Comparison of ENCODE assay signal across 14 mouse cellular contexts in the genomic region with DNA sequence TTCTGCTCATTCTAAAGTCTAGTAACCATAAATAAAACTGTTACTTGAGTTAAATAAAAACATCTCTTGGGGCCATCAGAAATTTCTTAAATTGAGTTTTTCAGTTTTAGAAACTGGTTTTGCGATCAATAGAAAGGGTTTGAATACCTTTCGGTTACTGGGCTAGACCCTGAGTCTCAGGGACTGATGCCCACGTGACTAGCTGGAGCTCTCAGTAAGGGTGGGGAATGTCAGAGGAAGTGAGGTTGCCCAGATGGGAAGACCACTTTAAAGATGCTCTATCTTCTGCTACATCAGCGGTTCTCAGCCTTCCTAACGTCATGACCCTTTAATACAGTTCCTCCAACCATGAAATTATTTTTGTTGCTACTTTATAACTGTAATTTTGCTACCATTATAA. TPM values are rescaled to one million over a fixed set of nuclear protein-coding genes. Genes with fewer than 3 reads are reported as not detected.
DNase-seq lines count a peak whose midpoint lies in the region; ATAC-seq and TF ChIP-seq lines count a peak whose summit lies in the region.
"Had no signal": no experiment of that assay in that cellular context is flagged by ENCODE, and none has a peak within 500 bp of the region (broad histone marks: within the 10 kb centered on the region; RNA-seq: fewer than 3 reads in every experiment).

No protein-coding gene starts in this region.

- peak overlapping the region; percentile 18; the same call in 1 of the 2 replicates for H3K4me2 ChIP-seq in liver, embryonic 12.5 days
- 0 out of 2 replicates have a peak overlapping the region, but pooled peaks have one; percentile 11 for H3K4me2 ChIP-seq in liver, embryonic 14.5 days (ENCODE audit: low read depth)

- TF ChIP-seq EP300 in liver, embryonic 14.5 days (IDR thresholded peaks at IDR 0.05; ENCODE audit: low read depth), result no peak

- 63% methylated on average over 5 of the region's 5 CpGs for WGBS in liver, embryonic 12.5 days (ENCODE audit: insufficient replicate concordance)
- WGBS in liver, embryonic 14.5 days (ENCODE audit: insufficient replicate concordance), result 51% methylated on average over 5 of the region's 5 CpGs

- TF ChIP-seq CTCF in E14TG2a.4 (conservative IDR thresholded peaks at IDR 0.05; ENCODE audit: low read length), result no peak
- no peak for TF ChIP-seq CTCF in liver, embryonic 14.5 days (IDR thresholded peaks at IDR 0.05; ENCODE audit: low read depth)

- H3K4me3 ChIP-seq in liver, embryonic 12.5 days, result no peak overlapping the region
- H3K4me3 ChIP-seq in E14TG2a.4 (replicated peaks; ENCODE audit: low read length), result peak overlapping the region; percentile 20
- no peak overlapping the region for H3K4me3 ChIP-seq in liver, embryonic 14.5 days (ENCODE audit: insufficient read depth in 1 of 2, low read depth in 2 of 2, low read length in 2 of 2)
- H3K4me3 ChIP-seq: erythroblast, embryonic 14.5 days had no signal

- no peak overlapping the region for H3K9ac ChIP-seq in liver, embryonic 12.5 days
- H3K9ac ChIP-seq in liver, embryonic 14.5 days (replicated peaks), result no peak overlapping the region
- H3K9ac ChIP-seq: embryonic facial prominence, embryonic 15.5 days; heart, embryonic 13.5 days had no signal

- H3K4me1 ChIP-seq in liver, embryonic 12.5 days, result peaks cover 7% of the 10 kb centered on the region
- peaks cover 27% of the 10 kb centered on the region for H3K4me1 ChIP-seq in E14TG2a.4 (replicated peaks; ENCODE audit: low read depth, low read length)
- peaks cover 0 to 4% of the 10 kb centered on the region in 2 experiments; a peak in 1 of 4 replicates for H3K4me1 ChIP-seq in liver, embryonic 14.5 days (replicated peaks; ENCODE audit: control insufficient read depth in 2 of 2, insufficient read depth in 2 of 2, low read length in 1 of 2)
- H3K4me1 ChIP-seq: embryonic facial prominence, embryonic 15.5 days had no signal

- H3K36me3 ChIP-seq in liver, embryonic 12.5 days, result no peaks in the 10 kb centered on the region
- H3K36me3 ChIP-seq in E14TG2a.4 (ENCODE audit: insufficient read depth, low read length), result no peaks in the 10 kb centered on the region
- no peaks in the 10 kb centered on the region for H3K36me3 ChIP-seq in liver, embryonic 14.5 days (replicated peaks; ENCODE audit: control insufficient read depth, insufficient read depth, low read depth)
- H3K36me3 ChIP-seq: embryonic facial prominence, embryonic 15.5 days; forebrain, embryonic 10.5 days; heart, embryonic 13.5 days; hindbrain, embryonic 15.5 days had no signal

- H3K27ac ChIP-seq in liver, embryonic 12.5 days, result no peak overlapping the region
- H3K27ac ChIP-seq in liver, embryonic 14.5 days, result no peak overlapping the region
- H3K27ac ChIP-seq: embryonic facial prominence, embryonic 15.5 days; forebrain, embryonic 10.5 days; gastrocnemius, adult 2 months; heart, embryonic 13.5 days; hindbrain, embryonic 15.5 days had no signal

- no peaks in the 10 kb centered on the region for H3K9me3 ChIP-seq in liver, embryonic 12.5 days (replicated peaks)
- peaks cover 4% of the 10 kb centered on the region; the same call in 1 of the 2 replicates for H3K9me3 ChIP-seq in E14TG2a.4 (ENCODE audit: low read length)
- no peaks in the 10 kb centered on the region for H3K9me3 ChIP-seq in liver, embryonic 14.5 days (ENCODE audit: control insufficient read depth, low read length)
- H3K9me3 ChIP-seq: embryonic facial prominence, embryonic 15.5 days; forebrain, embryonic 10.5 days; heart, embryonic 13.5 days; hindbrain, embryonic 15.5 days had no signal

- H3K27me3 ChIP-seq in liver, embryonic 12.5 days (replicated peaks), result 0 out of 2 replicates have a peak, but pooled peaks cover 6% of the 10 kb centered on the region
- no peaks in the 10 kb centered on the region; the same call in 1 of the 2 replicates for H3K27me3 ChIP-seq in E14TG2a.4 (ENCODE audit: insufficient read depth, low read length)
- no peaks in the 10 kb centered on the region for H3K27me3 ChIP-seq in liver, embryonic 14.5 days (ENCODE audit: control insufficient read depth, insufficient read depth, low read length)
- H3K27me3 ChIP-seq: embryonic facial prominence, embryonic 15.5 days; heart, embryonic 13.5 days; hindbrain, embryonic 15.5 days had no signal

- no peak for ATAC-seq in liver, embryonic 12.5 days
- ATAC-seq in liver, embryonic 14.5 days (ENCODE audit: insufficient read depth), result no peak

- no peak for DNase-seq in liver
- no peak for DNase-seq in liver, embryonic 14.5 days (ENCODE audit: low read depth in 3 of 3, low spot score in 3 of 3)
- no peak for DNase-seq in natural killer cell, adult 2 months (ENCODE audit: low spot score in 2 of 2)
- no peak for DNase-seq in lung, adult 18-20 months
- no peak for DNase-seq in right cerebral cortex, postnatal 10 days (ENCODE audit: low spot score in 2 of 2)
- DNase-seq: heart, adult 11 months had no signal

RNA-seq across cellular contexts. Expression of gene Osbpl8, which starts 56.7 kb away (rescaled TPM):
- polyA plus RNA-seq in liver, embryonic 12.5 days (2016; fragmentation: Nextera tagmentation; extraction: Ambion mirVana), result 11.4 and 12.1 TPM in 2 replicates
- 4.8 and 6.3 TPM in 2 replicates for polyA plus RNA-seq in liver, embryonic 14.5 days (2012; rRNA removed)
- 7.2 and 7.7 TPM in 2 replicates for polyA plus RNA-seq in liver, embryonic 14.5 days (2014; fragmentation: Nextera tagmentation; extraction: Ambion mirVana)
